Mouse (Mus musculus) thymus, adult 2 months (tissue): Measurements from ENCODE around the gene Nipal3.

Source experiments
- CTCF ChIP-seq: fragments of 200-500 bp; IDR thresholded peaks from 2 replicates; pipeline ENCODE4 v1.5.1; 2012; ENCODE audit warnings: mild to moderate bottlenecking, control low read depth, low read length, moderate library complexity, borderline replicate concordance; ENCODE audit not compliant: control insufficient read depth, poor library complexity, insufficient read depth; ENCODE audit errors: extremely low read depth
- POLR2A ChIP-seq: fragments of 200-500 bp; IDR thresholded peaks from 2 replicates; pipeline ENCODE4 v1.6.1; 2012; ENCODE audit warnings: mild to moderate bottlenecking, low read length, control low read depth, moderate library complexity; ENCODE audit not compliant: control insufficient read depth, poor library complexity, insufficient read depth; ENCODE audit errors: extremely low read depth

DNA sequence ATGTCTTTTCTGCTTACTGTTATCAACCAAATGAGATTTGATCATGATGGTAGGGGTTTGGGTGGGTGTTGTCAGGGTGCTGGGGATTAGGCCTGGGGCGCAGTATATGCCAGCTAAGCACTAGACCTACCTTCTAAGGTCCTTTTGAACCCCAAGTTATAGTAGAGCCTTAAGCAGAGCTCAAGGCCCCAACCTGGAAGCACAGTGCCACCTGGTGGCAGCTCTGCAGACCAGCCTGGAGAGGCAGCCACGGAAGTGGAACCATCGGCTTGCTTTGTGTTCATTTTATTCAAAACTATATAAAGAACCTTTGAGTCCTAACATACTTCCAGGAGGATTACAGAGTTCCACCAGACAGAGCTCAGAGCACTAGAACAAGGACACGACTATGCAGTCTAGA lies 83.2 kb downstream of the Nipal3 start:
- TF ChIP-seq POLR2A = no peak
- TF ChIP-seq CTCF = peak; percentile 92
